Mouse (Mus musculus) kidney, adult 2 months (tissue): Measurements from ENCODE around the gene Esr1. TPM values are rescaled to one million over a fixed set of nuclear protein-coding genes. Genes with fewer than 3 reads are reported as not detected.

Experiments
- DNase-seq: peaks from one replicate; pipeline ENCODE4 v3.0.0; 2021
- H3K27ac ChIP-seq: fragments of 200-500 bp; 2 replicates; pipeline ENCODE4 v1.5.1; 2012; ENCODE audit warnings: low read depth, low read length, control low read depth, inconsistent platforms; ENCODE audit not compliant: insufficient read depth
- H3K27me3 ChIP-seq: fragments of 200-500 bp; replicated peaks from 2 replicates; pipeline ENCODE4 v1.6.1; 2012; ENCODE audit warnings: mild to moderate bottlenecking, moderate library complexity, low read length, inconsistent platforms; ENCODE audit not compliant: control insufficient read depth, insufficient read depth
- H3K36me3 ChIP-seq: fragments of 200-500 bp; 2 replicates; pipeline ENCODE4 v1.6.1; 2012; ENCODE audit warnings: mild to moderate bottlenecking, moderate library complexity, low read length, inconsistent platforms; ENCODE audit not compliant: control insufficient read depth, insufficient read depth
- H3K4me1 ChIP-seq: fragments of 200-500 bp; 2 replicates; pipeline ENCODE4 v1.6.1; 2011; ENCODE audit warnings: low read length; ENCODE audit not compliant: control insufficient read depth, insufficient read depth
- H3K4me3 ChIP-seq: fragments of 200-500 bp; 2 replicates; pipeline ENCODE4 v1.5.1; 2011; ENCODE audit warnings: mild to moderate bottlenecking, low read depth, low read length, control low read depth; ENCODE audit not compliant: insufficient read depth
- CTCF ChIP-seq: fragments of 200-500 bp; conservative IDR thresholded peaks from 2 replicates; pipeline ENCODE4 v1.5.1; 2011; ENCODE audit warnings: low read depth, mild to moderate bottlenecking, control low read depth, low read length, moderate library complexity, mixed read lengths; ENCODE audit not compliant: insufficient read depth, insufficient read length
- POLR2A ChIP-seq: fragments of 200-500 bp; IDR thresholded peaks from one replicate; pipeline ENCODE4 v1.6.1; 2011; ENCODE audit warnings: low read depth, low read length, control low read depth
- WGBS: fragments of 180-500 bp; shearing (Covaris S2); methylation state at CpG from one replicate; pipeline ENCODE4 v1.1.7; 2018; 5-methylcytosine and 5-hydroxymethylcytosine counted together
- polyA plus RNA-seq: library from polyadenylated mRNA; depleted of rRNA; stranded (reverse); fragments of >200 nt; gene quantifications from 2 replicates; pipeline ENCODE4 v1.2.3, GENCODE M21; 2012

The Esr1 gene
- polyA plus RNA-seq, 1 experiment = 5.1 TPM

GRCm38 (mm10) chr10:5012004-5012403 is 400.6 kb downstream of the Esr1 start:
- Histone ChIP-seq H3K4me3 (no peak overlapping the region), H3K36me3 (no peaks in the 10 kb centered on the region), H3K27me3 (no peaks in the 10 kb centered on the region), H3K27ac (no peak overlapping the region), H3K4me1 (no peaks in the 10 kb centered on the region)
- TF ChIP-seq POLR2A = no peak
- TF ChIP-seq CTCF = no peak
- DNase-seq = no peak

DNA sequence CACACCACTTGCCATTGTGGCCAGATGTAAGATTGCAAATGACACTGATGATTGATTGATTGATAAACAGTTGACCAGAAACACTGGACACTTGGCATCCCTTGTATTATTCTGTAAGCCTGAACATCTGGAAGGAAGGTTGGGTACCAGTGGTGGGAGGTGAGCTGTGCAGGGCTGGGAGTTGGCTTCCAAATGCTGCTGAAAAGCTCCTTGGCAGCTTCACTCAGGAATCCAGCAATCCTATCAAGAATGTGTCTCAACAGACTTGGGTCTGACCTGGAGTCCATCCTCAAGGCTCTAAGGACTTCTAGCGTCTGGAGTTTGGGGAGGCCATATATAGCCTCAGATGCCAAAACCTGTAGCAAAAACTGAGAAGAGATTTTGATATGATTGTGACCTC is 403.6 kb downstream of the Esr1 start:
- Histone ChIP-seq H3K27ac (no peak overlapping the region), H3K27me3 (no peaks in the 10 kb centered on the region), H3K4me1 (no peaks in the 10 kb centered on the region), H3K4me3 (no peak overlapping the region), H3K36me3 (no peaks in the 10 kb centered on the region)
- no peak for DNase-seq
- WGBS = 90% methylated on average over 1 of the region's 1 CpGs
- TF ChIP-seq CTCF (no peak), POLR2A (no peak)

DNA sequence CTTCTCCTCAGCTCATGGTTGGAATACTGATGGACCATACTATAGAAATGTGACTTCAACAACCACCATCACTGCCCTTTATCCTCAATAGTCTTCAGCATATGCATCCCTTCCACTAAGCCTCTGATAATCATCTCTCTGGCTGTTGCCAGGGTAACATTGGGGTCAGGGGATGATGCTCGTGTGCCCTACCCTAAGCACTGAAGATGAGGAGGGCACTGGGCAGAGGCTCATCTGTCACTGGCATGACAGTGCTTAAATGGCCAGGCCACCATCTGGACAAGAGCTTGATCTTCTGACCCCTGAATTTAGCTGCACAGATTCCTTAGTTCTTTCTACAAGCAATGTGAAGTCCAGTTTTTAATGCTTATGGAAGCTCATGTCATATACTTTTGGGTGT is 405.8 kb downstream of the Esr1 start:
- H3K36me3 ChIP-seq = no peaks in the 10 kb centered on the region
- no peak overlapping the region for H3K4me3 ChIP-seq
- no peak for DNase-seq
- no peak overlapping the region for H3K27ac ChIP-seq
- H3K27me3 ChIP-seq = no peaks in the 10 kb centered on the region
- no peak for TF ChIP-seq CTCF
- TF ChIP-seq POLR2A = no peak
- WGBS = 45% methylated on average over 1 of the region's 1 CpGs
- no peaks in the 10 kb centered on the region for H3K4me1 ChIP-seq

DNA sequence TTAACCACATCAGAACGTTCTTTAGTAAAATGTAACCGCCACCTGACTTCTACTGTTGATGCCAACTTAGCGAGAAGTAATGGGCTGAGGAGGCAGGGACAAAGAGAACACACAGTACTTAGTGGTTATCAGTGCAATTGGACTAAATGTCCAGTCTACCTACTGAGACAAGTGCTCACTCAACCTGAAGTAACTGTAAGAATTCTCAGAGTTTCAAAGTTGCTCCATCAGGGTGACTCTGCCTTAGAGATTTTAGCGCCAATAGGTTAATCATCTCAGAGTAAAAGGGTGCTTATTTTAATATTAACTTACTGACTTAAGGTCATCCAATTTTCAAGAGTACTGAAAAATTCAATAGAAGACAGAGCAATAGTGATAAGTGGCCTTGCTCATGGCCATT is 414.5 kb downstream of the Esr1 start:
- Histone ChIP-seq H3K4me3 (no peak overlapping the region), H3K27ac (peak overlapping the region; percentile 86), H3K4me1 (peaks cover 3% of the 10 kb centered on the region; the same call in 1 of the 2 replicates), H3K27me3 (no peaks in the 10 kb centered on the region), H3K36me3 (no peaks in the 10 kb centered on the region)
- 59% methylated on average over 4 of the region's 4 CpGs for WGBS
- peak; percentile 66 for DNase-seq
- TF ChIP-seq CTCF (no peak), POLR2A (no peak)

GRCm38 (mm10) chr10:5027208-5027607 is 415.8 kb downstream of the Esr1 start:
- TF ChIP-seq POLR2A (no peak), CTCF (no peak)
- 90% methylated on average over 1 of the region's 1 CpGs for WGBS
- DNase-seq = no peak
- Histone ChIP-seq H3K4me1 (peaks cover 3% of the 10 kb centered on the region; the same call in 1 of the 2 replicates), H3K4me3 (no peak overlapping the region), H3K27me3 (no peaks in the 10 kb centered on the region), H3K36me3 (no peaks in the 10 kb centered on the region), H3K27ac (no peak overlapping the region)

DNA sequence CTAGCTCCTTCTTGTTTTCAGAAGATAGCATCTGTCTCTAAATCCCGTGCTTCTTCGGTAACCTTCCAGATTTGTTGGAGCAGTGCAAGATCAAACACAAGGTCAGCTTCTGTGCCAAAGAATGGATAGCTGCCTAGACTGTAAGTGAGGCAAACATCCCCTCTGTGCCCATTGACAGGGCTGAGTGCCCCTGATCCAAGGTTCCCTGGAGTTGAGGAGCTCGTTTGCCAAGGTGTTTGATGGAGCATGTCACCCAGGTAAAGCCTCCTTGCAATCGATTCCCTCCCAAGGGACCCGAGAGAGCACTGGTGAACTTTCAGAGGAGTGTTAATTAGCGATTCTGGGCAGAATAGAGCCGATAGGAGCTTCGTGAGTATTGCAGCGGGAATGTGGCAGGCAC is 416.9 kb downstream of the Esr1 start:
- H3K4me1 ChIP-seq = peaks cover 3% of the 10 kb centered on the region; the same call in 1 of the 2 replicates
- WGBS = 64% methylated on average over 9 of the region's 9 CpGs
- H3K27me3 ChIP-seq = no peaks in the 10 kb centered on the region
- DNase-seq = peak; percentile 52
- TF ChIP-seq POLR2A = no peak
- TF ChIP-seq CTCF = no peak
- no peaks in the 10 kb centered on the region for H3K36me3 ChIP-seq
- no peak overlapping the region for H3K27ac ChIP-seq
- no peak overlapping the region for H3K4me3 ChIP-seq

DNA sequence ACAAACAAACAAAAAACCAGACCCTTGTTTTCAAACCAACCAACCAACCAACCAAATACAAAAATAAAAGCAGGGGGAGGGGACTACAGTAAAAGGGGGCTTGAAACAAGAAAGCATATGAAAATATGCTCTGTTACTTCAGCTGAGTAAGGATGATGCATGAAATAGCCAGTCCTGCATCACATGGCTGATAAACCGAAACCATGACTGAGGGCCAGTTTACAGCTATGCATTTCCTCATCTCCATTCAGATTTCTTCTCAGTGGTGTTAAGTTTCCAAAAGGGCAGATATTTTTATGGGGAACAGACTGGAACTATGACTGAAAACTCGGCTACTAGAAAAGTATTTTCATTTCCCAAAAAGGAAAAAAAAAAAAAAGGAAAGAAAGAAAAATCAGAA is 417.8 kb downstream of the Esr1 start:
- Histone ChIP-seq H3K4me3 (no peak overlapping the region), H3K27ac (no peak overlapping the region), H3K4me1 (peaks cover 3% of the 10 kb centered on the region; the same call in 1 of the 2 replicates), H3K36me3 (no peaks in the 10 kb centered on the region), H3K27me3 (no peaks in the 10 kb centered on the region)
- DNase-seq = no peak
- no peak for TF ChIP-seq POLR2A
- no peak for TF ChIP-seq CTCF
- 74% methylated on average over 2 of the region's 2 CpGs for WGBS

- no peaks in the 10 kb centered on the region for H3K36me3 ChIP-seq
- 74% methylated on average over 1 of the region's 1 CpGs for WGBS
Observed at GRCm38 (mm10) chr10:5029883-5030282, 418.5 kb downstream of the Esr1 start.

More at GRCm38 (mm10) chr10:5029883-5030282, 418.5 kb downstream of the Esr1 start:
- peaks cover 3% of the 10 kb centered on the region; the same call in 1 of the 2 replicates for H3K4me1 ChIP-seq
- no peak overlapping the region for H3K27ac ChIP-seq
- no peaks in the 10 kb centered on the region for H3K27me3 ChIP-seq
- TF ChIP-seq POLR2A (no peak), CTCF (no peak)
- no peak for DNase-seq
- H3K4me3 ChIP-seq = no peak overlapping the region
